Mouse (Mus musculus): Measurements from ENCODE around the gene Clec11a.

Gene Clec11a

GRCm38 (mm10) chr7:44306516-44307240 is at the start of gene Clec11a:
Gene Clec11a (minus strand): TSS chr7:44306902.
- peak; percentile 62 for DNase-seq

- no peak for DNase-seq
These were observed 48.7 kb upstream of the Clec11a start for GRCm38 (mm10) chr7:44355411-44355810.

GRCm38 (mm10) chr7:44353601-44354340 is 47.1 kb upstream of the Clec11a start:
- no peak for DNase-seq

GRCm38 (mm10) chr7:44352750-44353600 is 46.3 kb upstream of the Clec11a start:
- DNase-seq = peak; percentile 46

- peak; percentile 46 for DNase-seq
These were observed 45.4 kb upstream of the Clec11a start for GRCm38 (mm10) chr7:44351881-44352749.

GRCm38 (mm10) chr7:44350957-44351711 is 44.4 kb upstream of the Clec11a start:
- DNase-seq = peak; percentile 94

GRCm38 (mm10) chr7:44349043-44349442 is 42.3 kb upstream of the Clec11a start:
- DNase-seq = no peak

- DNase-seq = no peak
These were observed 37.9 kb upstream of the Clec11a start for GRCm38 (mm10) chr7:44344622-44345021.

GRCm38 (mm10) chr7:44343459-44344015 is 36.8 kb upstream of the Clec11a start:
- DNase-seq = no peak

GRCm38 (mm10) chr7:44341714-44342113 is 35.0 kb upstream of the Clec11a start:
- no peak for DNase-seq

GRCm38 (mm10) chr7:44341119-44341518 is 34.4 kb upstream of the Clec11a start:
- DNase-seq = no peak

GRCm38 (mm10) chr7:44340226-44340625 is 33.5 kb upstream of the Clec11a start:
- no peak for DNase-seq

GRCm38 (mm10) chr7:44337121-44337849 is 30.6 kb upstream of the Clec11a start:
- no peak for DNase-seq

GRCm38 (mm10) chr7:44336046-44337021 is 29.6 kb upstream of the Clec11a start:
- peak; percentile 77 for DNase-seq

- DNase-seq = peak; percentile 79
These were observed 28.6 kb upstream of the Clec11a start for GRCm38 (mm10) chr7:44335031-44335878.

- no peak for DNase-seq
These were observed 27.4 kb upstream of the Clec11a start for GRCm38 (mm10) chr7:44334139-44334538.

- no peak for DNase-seq
These were observed 25.6 kb upstream of the Clec11a start for GRCm38 (mm10) chr7:44332336-44332735.

GRCm38 (mm10) chr7:44326614-44327013 is 19.9 kb upstream of the Clec11a start:
- no peak for DNase-seq

Data from cerebellum, adult 9-10 months (tissue).